Mouse (Mus musculus) heart, adult 2 months (tissue): ENCODE data around the gene Shb. TPM values are rescaled to one million over a fixed set of nuclear protein-coding genes. Genes with fewer than 3 reads are reported as not detected.

Experiments used
- DNase-seq, 2 experiments: peaks; one replicate each; pipeline ENCODE4 v3.0.0; 2021
- H3K27ac ChIP-seq: fragments of 200-600 bp; 2 replicates; pipeline ENCODE4 v1.8.1; 2022
- H3K27me3 ChIP-seq: fragments of 200-500 bp; 2 replicates; pipeline ENCODE4 v1.6.1; 2012; ENCODE audit warnings: mild to moderate bottlenecking, low read length, inconsistent platforms, mixed read lengths; ENCODE audit not compliant: control insufficient read depth, insufficient read depth
- H3K36me3 ChIP-seq: fragments of 200-500 bp; 2 replicates; pipeline ENCODE4 v1.6.1; 2012; ENCODE audit warnings: low read length, inconsistent platforms; ENCODE audit not compliant: control insufficient read depth, insufficient read depth
- H3K4me1 ChIP-seq: fragments of 200-500 bp; 2 replicates; pipeline ENCODE4 v1.6.1; 2011; ENCODE audit warnings: low read length; ENCODE audit not compliant: control insufficient read depth, insufficient read depth
- H3K4me3 ChIP-seq: fragments of 200-600 bp; 2 replicates; pipeline ENCODE4 v1.8.1; 2022
- H3K79me2 ChIP-seq: fragments of 200-500 bp; replicated peaks from 2 replicates; pipeline ENCODE4 v1.6.1; 2012; ENCODE audit warnings: mild to moderate bottlenecking, inconsistent platforms, low read length, moderate library complexity, mixed read lengths; ENCODE audit not compliant: control insufficient read depth, insufficient read depth
- H3K9ac ChIP-seq: fragments of 200-500 bp; 2 replicates; pipeline ENCODE4 v1.6.1; 2012; ENCODE audit warnings: low read depth, mild to moderate bottlenecking, control low read depth, inconsistent platforms, low read length, mixed read lengths
- CTCF ChIP-seq: fragments of 200-600 bp; IDR thresholded peaks from 2 replicates; pipeline ENCODE4 v1.8.1; 2022; ENCODE audit warnings: antibody characterized with exemption, mild to moderate bottlenecking, moderate library complexity
- EP300 ChIP-seq: fragments of 200-500 bp; IDR thresholded peaks from 2 replicates; pipeline ENCODE4 v1.6.1; 2011; ENCODE audit warnings: low read depth, low read length, control low read depth; ENCODE audit not compliant: insufficient read depth
- POLR2A ChIP-seq: fragments of 200-500 bp; IDR thresholded peaks from 2 replicates; pipeline ENCODE4 v1.6.1; 2011; ENCODE audit warnings: mild to moderate bottlenecking, low read depth, low read length, control low read depth; ENCODE audit not compliant: insufficient read depth
- WGBS: fragments of 180-500 bp; shearing (Covaris S2); methylation state at CpG from one replicate; pipeline ENCODE4 v1.1.7; 2018; 5-methylcytosine and 5-hydroxymethylcytosine counted together
- intact Hi-C: fragments of 180-260 bp; cut with DNase I; formaldehyde crosslinking; loops from one replicate; pipeline ENCODE4 v1.15.1; 2025
- polyA plus RNA-seq: library from polyadenylated mRNA; depleted of rRNA; stranded (reverse); fragments of >200 nt; gene quantifications from 2 replicates; pipeline ENCODE4 v1.2.3, GENCODE M21; 2012
- total RNA-seq, 2 experiments: library from RNA; stranded (reverse); gene quantifications; 2 replicates each; pipeline ENCODE4 v1.2.3; 2021

Shb gene
- total and polyA plus RNA-seq, 3 experiments = 19.4 to 43.0 (median 27.2) TPM

DNA sequence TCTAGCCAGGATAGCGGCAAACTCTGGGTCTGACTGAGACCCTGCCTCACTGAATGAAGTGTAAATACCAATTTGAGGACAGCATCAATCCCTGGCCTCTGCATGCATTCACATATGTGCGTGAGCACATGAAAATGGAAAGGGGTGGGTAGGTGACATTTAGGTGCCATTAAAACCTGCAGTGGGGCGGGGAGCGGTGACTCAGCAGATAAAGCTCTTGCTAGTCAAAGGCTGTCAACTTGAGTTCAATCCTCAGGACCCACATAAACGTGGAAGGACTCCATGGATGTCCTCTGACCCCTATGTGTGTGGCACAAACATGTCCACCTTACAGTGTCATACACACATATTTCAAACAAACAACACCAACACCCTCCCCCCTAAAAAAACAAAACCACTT lies 50.8 kb downstream of the Shb start:
- H3K27me3 ChIP-seq = no peaks in the 10 kb centered on the region
- intact Hi-C loops = no loop called here
- H3K4me3 ChIP-seq = no peak overlapping the region
- TF ChIP-seq CTCF (no peak), POLR2A (no peak), EP300 (no peak)
- H3K79me2 ChIP-seq = no peaks in the 10 kb centered on the region
- no peak overlapping the region for H3K27ac ChIP-seq
- peaks cover 4% of the 10 kb centered on the region for H3K36me3 ChIP-seq
- WGBS = 89% methylated on average over 5 of the region's 5 CpGs
- peaks cover 14% of the 10 kb centered on the region for H3K4me1 ChIP-seq
- no peak overlapping the region for H3K9ac ChIP-seq
- no peak for DNase-seq

- no peak for DNase-seq
Measured at GRCm38 (mm10) chr4:45480595-45480994, 51.7 kb downstream of the Shb start.

GRCm38 (mm10) chr4:45479433-45479832 lies 52.8 kb downstream of the Shb start:
- Histone ChIP-seq H3K4me3 (no peak overlapping the region), H3K4me1 (peaks cover 16% of the 10 kb centered on the region), H3K27ac (no peak overlapping the region), H3K27me3 (no peaks in the 10 kb centered on the region), H3K36me3 (no peaks in the 10 kb centered on the region; the same call in 1 of the 2 replicates), H3K79me2 (no peaks in the 10 kb centered on the region), H3K9ac (no peak overlapping the region)
- 64% methylated on average over 10 of the region's 10 CpGs for WGBS
- TF ChIP-seq POLR2A = no peak
- no peak for TF ChIP-seq EP300
- no peak for TF ChIP-seq CTCF
- peak in 1 of 2 experiments; percentile 24 for DNase-seq
- intact Hi-C loops = no loop called here

More at GRCm38 (mm10) chr4:45480595-45480994, 51.7 kb downstream of the Shb start:
- H3K27ac ChIP-seq = no peak overlapping the region
- intact Hi-C loops = no loop called here
- peaks cover 4% of the 10 kb centered on the region for H3K36me3 ChIP-seq
- peaks cover 14% of the 10 kb centered on the region for H3K4me1 ChIP-seq
- no peak overlapping the region for H3K9ac ChIP-seq
- no peaks in the 10 kb centered on the region for H3K79me2 ChIP-seq
- H3K27me3 ChIP-seq = no peaks in the 10 kb centered on the region
- H3K4me3 ChIP-seq = no peak overlapping the region
- TF ChIP-seq CTCF = no peak
- TF ChIP-seq EP300 = no peak
- no peak for TF ChIP-seq POLR2A
- WGBS = 60% methylated on average over 3 of the region's 3 CpGs

- Histone ChIP-seq H3K36me3 (no peaks in the 10 kb centered on the region), H3K27me3 (no peaks in the 10 kb centered on the region), H3K79me2 (no peaks in the 10 kb centered on the region), H3K27ac (peak overlapping the region; percentile 10), H3K4me3 (no peak overlapping the region), H3K4me1 (peaks cover 20% of the 10 kb centered on the region), H3K9ac (0 out of 2 replicates have a peak overlapping the region, but pooled peaks have one; percentile 18)
- intact Hi-C loops = no loop called here
- TF ChIP-seq EP300 = 0 out of 2 replicates have a peak, but pooled peaks have one; percentile 33
- TF ChIP-seq POLR2A = no peak
- no peak for TF ChIP-seq CTCF
- DNase-seq = peak; percentile 28 to 58
- 68% methylated on average over 7 of the region's 7 CpGs for WGBS
Measured at GRCm38 (mm10) chr4:45478178-45478577, 54.1 kb downstream of the Shb start.

- intact Hi-C loops = no loop called here
- no peak overlapping the region for H3K27ac ChIP-seq
Measured at GRCm38 (mm10) chr4:45477047-45477446, 55.2 kb downstream of the Shb start.

DNA sequence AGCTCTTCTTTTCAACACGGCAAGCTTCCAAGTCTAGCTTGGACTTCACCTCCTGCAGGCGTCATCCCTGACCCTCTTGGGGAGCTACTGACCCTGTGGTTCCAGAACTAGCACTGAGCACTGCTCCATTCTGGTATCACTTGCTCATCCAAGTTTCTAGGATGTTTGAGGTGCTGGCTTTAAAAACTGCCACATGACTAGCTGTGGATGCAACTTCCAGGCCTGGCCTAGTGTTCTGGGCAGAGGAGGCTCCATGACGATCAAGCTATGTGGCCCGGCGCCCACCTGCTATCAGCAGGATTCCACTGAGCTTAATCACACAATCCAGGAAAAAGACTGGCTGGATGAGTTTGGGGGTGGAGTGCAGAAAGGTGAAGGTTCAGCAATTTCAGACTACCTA lies 57.4 kb downstream of the Shb start:
- Histone ChIP-seq H3K79me2 (no peaks in the 10 kb centered on the region), H3K27me3 (no peaks in the 10 kb centered on the region), H3K36me3 (no peaks in the 10 kb centered on the region), H3K27ac (peak overlapping the region; percentile 83), H3K9ac (no peak overlapping the region), H3K4me3 (no peak overlapping the region), H3K4me1 (peaks cover 35% of the 10 kb centered on the region)
- DNase-seq = peak; percentile 70 to 86
- 38% methylated on average over 5 of the region's 5 CpGs for WGBS
- TF ChIP-seq CTCF = no peak
- 0 out of 2 replicates have a peak, but pooled peaks have one; percentile 31 for TF ChIP-seq POLR2A
- peak; percentile 79 for TF ChIP-seq EP300
- intact Hi-C loops = no loop called here

More at GRCm38 (mm10) chr4:45477047-45477446, 55.2 kb downstream of the Shb start:
- 77% methylated on average over 3 of the region's 3 CpGs for WGBS
- no peaks in the 10 kb centered on the region for H3K27me3 ChIP-seq
- no peak for DNase-seq
- H3K4me1 ChIP-seq = peaks cover 28% of the 10 kb centered on the region
- H3K79me2 ChIP-seq = no peaks in the 10 kb centered on the region
- no peak for TF ChIP-seq CTCF
- TF ChIP-seq EP300 = no peak
- TF ChIP-seq POLR2A = no peak
- no peaks in the 10 kb centered on the region for H3K36me3 ChIP-seq
- H3K4me3 ChIP-seq = no peak overlapping the region
- no peak overlapping the region for H3K9ac ChIP-seq
